Mouse (Mus musculus) hindbrain, embryonic 10.5 days (tissue): Measurements from ENCODE around the gene Sfxn5. TPM values are rescaled to one million over a fixed set of nuclear protein-coding genes. Genes with fewer than 3 reads are reported as not detected.

Experiments
- DNase-seq: peaks from one replicate; pipeline ENCODE4 v3.0.0-alpha.2; 2017; ENCODE audit warnings: low spot score
- H3K27ac ChIP-seq: fragments of 300-500 bp; sonication (generic); 2 replicates; pipeline ENCODE4 v1.5.1; 2016; ENCODE audit warnings: mild to moderate bottlenecking, moderate library complexity
- H3K27me3 ChIP-seq: fragments of 300-500 bp; sonication (generic); 2 replicates; pipeline ENCODE4 v1.6.1; 2016; ENCODE audit warnings: mild to moderate bottlenecking; ENCODE audit not compliant: poor library complexity, insufficient read depth, severe bottlenecking
- H3K36me3 ChIP-seq: fragments of 300-500 bp; sonication (generic); 2 replicates; pipeline ENCODE4 v1.6.1; 2016; ENCODE audit warnings: mild to moderate bottlenecking, moderate library complexity
- H3K4me1 ChIP-seq: fragments of 300-500 bp; sonication (generic); replicated peaks from 2 replicates; pipeline ENCODE4 v1.6.1; 2016; ENCODE audit warnings: mild to moderate bottlenecking
- H3K4me3 ChIP-seq: fragments of 300-500 bp; sonication (generic); 2 replicates; pipeline ENCODE4 v1.5.1; 2016; ENCODE audit warnings: mild to moderate bottlenecking, moderate library complexity
- H3K9me3 ChIP-seq: fragments of 300-500 bp; sonication (generic); 2 replicates; pipeline ENCODE4 v1.6.1; 2016; ENCODE audit warnings: mild to moderate bottlenecking, moderate library complexity
- WGBS: fragments of 180-500 bp; shearing (Covaris S2); methylation state at CpG from one replicate; pipeline ENCODE4 v1.1.7; 2016; 5-methylcytosine and 5-hydroxymethylcytosine counted together
- polyA plus RNA-seq: library from polyadenylated mRNA; unstranded; fragments of >200 nt; fragmentation: Nextera tagmentation; extraction: Ambion mirVana; gene quantifications from 2 replicates; pipeline ENCODE4 v1.2.1, GENCODE M21; 2016

The Sfxn5 gene
- polyA plus RNA-seq, 1 experiment from 2014 or later, result 8.0 TPM

GRCm38 (mm10) chr6:85316211-85316610, 17.0 kb downstream of the Sfxn5 start:
- 92% methylated on average over 2 of the region's 2 CpGs for WGBS
- H3K36me3 ChIP-seq, result peaks cover 8% of the 10 kb centered on the region; the same call in 1 of the 2 replicates
- no peak for DNase-seq
- H3K9me3 ChIP-seq, result no peaks in the 10 kb centered on the region
- no peak overlapping the region for H3K27ac ChIP-seq
- H3K4me1 ChIP-seq, result peaks cover 19% of the 10 kb centered on the region
- H3K27me3 ChIP-seq, result no peaks in the 10 kb centered on the region
- no peak overlapping the region for H3K4me3 ChIP-seq

GRCm38 (mm10) chr6:85314064-85314798, 19.0 kb downstream of the Sfxn5 start:
- H3K27ac ChIP-seq, result peak overlapping the region; percentile 37
- H3K4me1 ChIP-seq, result peaks cover 9% of the 10 kb centered on the region
- no peaks in the 10 kb centered on the region for H3K9me3 ChIP-seq
- H3K36me3 ChIP-seq, result peaks cover 8% of the 10 kb centered on the region; the same call in 1 of the 2 replicates
- 51% methylated on average over 9 of the region's 9 CpGs for whole genome bisulfite sequencing
- DNase-seq, result no peak
- no peaks in the 10 kb centered on the region for H3K27me3 ChIP-seq
- no peak overlapping the region for H3K4me3 ChIP-seq

- 85% methylated on average over 4 of the region's 4 CpGs for WGBS
- no peak for DNase-seq
- no peak overlapping the region for H3K27ac ChIP-seq
These were observed 25.3 kb downstream of the Sfxn5 start for GRCm38 (mm10) chr6:85307894-85308293.

GRCm38 (mm10) chr6:85306375-85306774, 26.8 kb downstream of the Sfxn5 start:
- no peak for DNase-seq
- no peak overlapping the region for H3K4me3 ChIP-seq
- 87% methylated on average over 3 of the region's 3 CpGs for WGBS

More at GRCm38 (mm10) chr6:85307894-85308293, 25.3 kb downstream of the Sfxn5 start:
- Histone ChIP-seq H3K9me3 (no peaks in the 10 kb centered on the region), H3K27me3 (no peaks in the 10 kb centered on the region), H3K36me3 (no peaks in the 10 kb centered on the region), H3K4me3 (no peak overlapping the region), H3K4me1 (peaks cover 2% of the 10 kb centered on the region; the same call in 1 of the 2 replicates)

GRCm38 (mm10) chr6:85305826-85306225, 27.4 kb downstream of the Sfxn5 start:
- Histone ChIP-seq H3K27me3 (no peaks in the 10 kb centered on the region), H3K9me3 (no peaks in the 10 kb centered on the region), H3K36me3 (no peaks in the 10 kb centered on the region), H3K4me1 (peaks cover 5% of the 10 kb centered on the region; the same call in 1 of the 2 replicates), H3K27ac (no peak overlapping the region), H3K4me3 (no peak overlapping the region)
- no peak for DNase-seq

More at GRCm38 (mm10) chr6:85306375-85306774, 26.8 kb downstream of the Sfxn5 start:
- H3K36me3 ChIP-seq, result no peaks in the 10 kb centered on the region
- H3K27ac ChIP-seq, result no peak overlapping the region
- H3K9me3 ChIP-seq, result no peaks in the 10 kb centered on the region
- peaks cover 5% of the 10 kb centered on the region; the same call in 1 of the 2 replicates for H3K4me1 ChIP-seq
- no peaks in the 10 kb centered on the region for H3K27me3 ChIP-seq

- WGBS, result 74% methylated on average over 5 of the region's 5 CpGs
- no peak for DNase-seq
- Histone ChIP-seq H3K36me3 (no peaks in the 10 kb centered on the region), H3K4me3 (no peak overlapping the region), H3K27ac (no peak overlapping the region), H3K4me1 (peaks cover 5% of the 10 kb centered on the region; the same call in 1 of the 2 replicates), H3K27me3 (no peaks in the 10 kb centered on the region), H3K9me3 (no peaks in the 10 kb centered on the region)
These were observed 28.3 kb downstream of the Sfxn5 start for GRCm38 (mm10) chr6:85304966-85305365.

- DNase-seq, result no peak
- 79% methylated on average over 3 of the region's 3 CpGs for WGBS
- Histone ChIP-seq H3K27ac (no peak overlapping the region), H3K4me3 (no peak overlapping the region), H3K9me3 (no peaks in the 10 kb centered on the region), H3K36me3 (no peaks in the 10 kb centered on the region), H3K27me3 (no peaks in the 10 kb centered on the region), H3K4me1 (peaks cover 5% of the 10 kb centered on the region; the same call in 1 of the 2 replicates)
These were observed 30.7 kb downstream of the Sfxn5 start for GRCm38 (mm10) chr6:85302326-85303055.

GRCm38 (mm10) chr6:85295384-85296167, 37.6 kb downstream of the Sfxn5 start:
- Histone ChIP-seq H3K4me1 (peaks cover 27% of the 10 kb centered on the region), H3K36me3 (no peaks in the 10 kb centered on the region), H3K27ac (peak overlapping the region; percentile 45), H3K9me3 (no peaks in the 10 kb centered on the region), H3K4me3 (no peak overlapping the region), H3K27me3 (no peaks in the 10 kb centered on the region)
- no peak for DNase-seq
- 71% methylated on average over 7 of the region's 7 CpGs for WGBS

- WGBS, result 68% methylated on average over 5 of the region's 5 CpGs
- H3K27ac ChIP-seq, result 0 out of 2 replicates have a peak overlapping the region, but pooled peaks have one; percentile 68
- DNase-seq, result no peak
- no peaks in the 10 kb centered on the region for H3K36me3 ChIP-seq
- no peaks in the 10 kb centered on the region for H3K27me3 ChIP-seq
- H3K4me1 ChIP-seq, result peaks cover 27% of the 10 kb centered on the region
- H3K4me3 ChIP-seq, result no peak overlapping the region
- H3K9me3 ChIP-seq, result no peaks in the 10 kb centered on the region
These were observed 39.2 kb downstream of the Sfxn5 start for GRCm38 (mm10) chr6:85294004-85294379.

GRCm38 (mm10) chr6:85293255-85294003, 39.8 kb downstream of the Sfxn5 start:
- Histone ChIP-seq H3K27me3 (no peaks in the 10 kb centered on the region), H3K27ac (peak overlapping the region; percentile 68), H3K4me1 (peaks cover 27% of the 10 kb centered on the region), H3K36me3 (no peaks in the 10 kb centered on the region), H3K9me3 (no peaks in the 10 kb centered on the region), H3K4me3 (no peak overlapping the region)
- 56% methylated on average over 10 of the region's 10 CpGs for WGBS
- no peak for DNase-seq

GRCm38 (mm10) chr6:85290869-85291824, 42.1 kb downstream of the Sfxn5 start:
- WGBS, result 90% methylated on average over 16 of the region's 16 CpGs
- no peak for DNase-seq
- no peak overlapping the region for H3K4me3 ChIP-seq
- H3K27ac ChIP-seq, result no peak overlapping the region
- no peaks in the 10 kb centered on the region for H3K27me3 ChIP-seq
- no peaks in the 10 kb centered on the region for H3K36me3 ChIP-seq
- H3K4me1 ChIP-seq, result peaks cover 27% of the 10 kb centered on the region
- H3K9me3 ChIP-seq, result no peaks in the 10 kb centered on the region
